Mouse (Mus musculus): ENCODE results near the gene Cd209e. TPM values are rescaled to one million over a fixed set of nuclear protein-coding genes. Genes with fewer than 3 reads are reported as not detected.

Gene Cd209e
- not detected in 2 replicates for polyA plus RNA-seq (2012; rRNA removed)

GRCm38 (mm10) chr8:3854209-3854608 lies at the start of gene Cd209e:
TSS of gene Cd209e (minus strand) at chr8:3854309.

GRCm38 (mm10) chr8:3878455-3878854 lies 24.3 kb upstream of the Cd209e start, which contains the start of gene Cd209d:
TSS of gene Cd209d (minus strand) at chr8:3878555.

Other genes starting within 250 kb of the Cd209e start
- gene Xab2, start 233.0 kb downstream of the Cd209e start, polyA plus RNA-seq (2012; rRNA removed) = 20.2 and 22.1 TPM in 2 replicates
- 23.7 and 25.8 TPM in 2 replicates for gene Pet100, start 232.8 kb downstream of the Cd209e start, polyA plus RNA-seq (2012; rRNA removed)
- not detected in 2 replicates for gene Pcp2, start 228.8 kb downstream of the Cd209e start, polyA plus RNA-seq (2012; rRNA removed)
- gene Stxbp2, start 223.4 kb downstream of the Cd209e start, polyA plus RNA-seq (2012; rRNA removed) = 78.9 and 92.8 TPM in 2 replicates
- gene Retn, start 198.5 kb downstream of the Cd209e start, polyA plus RNA-seq (2012; rRNA removed) = 0.06 TPM in 1 of 2 replicates, not detected in the other
- gene Mcemp1, start 188.6 kb downstream of the Cd209e start, polyA plus RNA-seq (2012; rRNA removed) = 12.0 and 17.8 TPM in 2 replicates
- 2.7 and 5.0 TPM in 2 replicates for gene Fcor, start 181.9 kb downstream of the Cd209e start, polyA plus RNA-seq (2012; rRNA removed)
- 15.3 and 16.1 TPM in 2 replicates for gene Trappc5, start 178.0 kb downstream of the Cd209e start, polyA plus RNA-seq (2012; rRNA removed)
- 0.01 and 0.02 TPM in 2 replicates for gene Fcer2a, start 160.1 kb downstream of the Cd209e start, polyA plus RNA-seq (2012; rRNA removed)
- 19.1 and 23.2 TPM in 2 replicates for gene Clec4g, start 133.7 kb downstream of the Cd209e start, polyA plus RNA-seq (2012; rRNA removed)
- gene Cd209a, start 105.3 kb downstream of the Cd209e start, polyA plus RNA-seq (2012; rRNA removed) = 0.09 and 0.14 TPM in 2 replicates
- not detected in 2 replicates for gene Cd209d, start 24.2 kb upstream of the Cd209e start, polyA plus RNA-seq (2012; rRNA removed)
- gene Cd209b, start 72.5 kb upstream of the Cd209e start, polyA plus RNA-seq (2012; rRNA removed) = 0.06 TPM in 1 of 2 replicates, not detected in the other
- gene Cd209c, start 100.4 kb upstream of the Cd209e start, polyA plus RNA-seq (2012; rRNA removed) = 0.02 and 0.04 TPM in 2 replicates